Mouse (Mus musculus): ENCODE results near the gene Olfml2b.

Olfml2b gene

GRCm38 (mm10) chr1:170695326-170695725 lies 51.0 kb downstream of the Olfml2b start:
- DNase-seq (ENCODE audit: low read depth, low spot score): no peak

- no peak for DNase-seq (ENCODE audit: low read depth, low spot score)
Measured at GRCm38 (mm10) chr1:170696996-170697395, 52.7 kb downstream of the Olfml2b start.

- DNase-seq (ENCODE audit: low read depth, low spot score): no peak
Measured at GRCm38 (mm10) chr1:170697771-170698356, 53.5 kb downstream of the Olfml2b start.

GRCm38 (mm10) chr1:170698771-170699170 lies 54.4 kb downstream of the Olfml2b start:
- DNase-seq (ENCODE audit: low read depth, low spot score): no peak

- DNase-seq (ENCODE audit: low read depth, low spot score): no peak
Measured at GRCm38 (mm10) chr1:170699553-170699952, 55.2 kb downstream of the Olfml2b start.

GRCm38 (mm10) chr1:170700496-170701027 lies 56.2 kb downstream of the Olfml2b start:
- no peak for DNase-seq (ENCODE audit: low read depth, low spot score)

GRCm38 (mm10) chr1:170701178-170701577 lies 56.8 kb downstream of the Olfml2b start:
- DNase-seq (ENCODE audit: low read depth, low spot score): no peak

- no peak for DNase-seq (ENCODE audit: low read depth, low spot score)
Measured at GRCm38 (mm10) chr1:170701582-170701981, 57.2 kb downstream of the Olfml2b start.

GRCm38 (mm10) chr1:170702263-170702662 lies 57.9 kb downstream of the Olfml2b start:
- no peak for DNase-seq (ENCODE audit: low read depth, low spot score)

GRCm38 (mm10) chr1:170702958-170703357 lies 58.6 kb downstream of the Olfml2b start:
- DNase-seq (ENCODE audit: low read depth, low spot score): no peak

- DNase-seq (ENCODE audit: low read depth, low spot score): no peak
Measured at GRCm38 (mm10) chr1:170704103-170704502, 59.8 kb downstream of the Olfml2b start.

- DNase-seq (ENCODE audit: low read depth, low spot score): no peak
Measured at GRCm38 (mm10) chr1:170704911-170705594, 60.7 kb downstream of the Olfml2b start.

GRCm38 (mm10) chr1:170706046-170706445 lies 61.7 kb downstream of the Olfml2b start:
- no peak for DNase-seq (ENCODE audit: low read depth, low spot score)

- DNase-seq (ENCODE audit: low read depth, low spot score): no peak
Measured at GRCm38 (mm10) chr1:170709034-170709433, 64.7 kb downstream of the Olfml2b start.

- DNase-seq (ENCODE audit: low read depth, low spot score): no peak
Measured at GRCm38 (mm10) chr1:170709481-170709880, 65.1 kb downstream of the Olfml2b start.

GRCm38 (mm10) chr1:170709969-170710368 lies 65.6 kb downstream of the Olfml2b start:
- DNase-seq (ENCODE audit: low read depth, low spot score): no peak

- no peak for DNase-seq (ENCODE audit: low read depth, low spot score)
Measured at GRCm38 (mm10) chr1:170711731-170712130, 67.4 kb downstream of the Olfml2b start.

GRCm38 (mm10) chr1:170717241-170717828 lies 73.0 kb downstream of the Olfml2b start:
- no peak for DNase-seq (ENCODE audit: low read depth, low spot score)

GRCm38 (mm10) chr1:170718133-170718810 lies 73.9 kb downstream of the Olfml2b start:
- no peak for DNase-seq (ENCODE audit: low read depth, low spot score)

- peak; percentile 51 for DNase-seq (ENCODE audit: low read depth, low spot score)
Measured at GRCm38 (mm10) chr1:170721560-170721959, 77.2 kb downstream of the Olfml2b start.

GRCm38 (mm10) chr1:170728524-170728923 lies 84.2 kb downstream of the Olfml2b start:
- no peak for DNase-seq (ENCODE audit: low read depth, low spot score)
